Mouse (Mus musculus) brain, embryonic 14.5 days (tissue): ENCODE data around the gene Zbtb49. TPM values are rescaled to one million over a fixed set of nuclear protein-coding genes. Genes with fewer than 3 reads are reported as not detected.
A peak's percentile ranks its signal among the peaks of the same experiment; 100 is the strongest.

ENCODE experiments used
- DNase-seq: peaks from one replicate; pipeline ENCODE4 v3.0.0-alpha.2; 2011; ENCODE audit warnings: low read depth
- CTCF ChIP-seq: fragments of 200-500 bp; IDR thresholded peaks from 2 replicates; pipeline ENCODE4 v1.5.1; 2012; ENCODE audit warnings: inconsistent platforms, mild to moderate bottlenecking, moderate library complexity, borderline replicate concordance; ENCODE audit not compliant: insufficient read depth, insufficient read length; ENCODE audit errors: extremely low read depth
- POLR2A ChIP-seq: fragments of 200-500 bp; IDR thresholded peaks from 2 replicates; pipeline ENCODE4 v1.6.1; 2012; ENCODE audit warnings: mild to moderate bottlenecking, inconsistent platforms, borderline replicate concordance; ENCODE audit not compliant: poor library complexity, insufficient read depth, insufficient read length, severe bottlenecking; ENCODE audit errors: extremely low read depth
- polyA plus RNA-seq: library from polyadenylated mRNA; depleted of rRNA; stranded (reverse); fragments of >200 nt; gene quantifications from 2 replicates; pipeline ENCODE4 v1.2.3, GENCODE M21; 2012

Gene Zbtb49
- polyA plus RNA-seq, 1 experiment: 35.0 TPM

DNA sequence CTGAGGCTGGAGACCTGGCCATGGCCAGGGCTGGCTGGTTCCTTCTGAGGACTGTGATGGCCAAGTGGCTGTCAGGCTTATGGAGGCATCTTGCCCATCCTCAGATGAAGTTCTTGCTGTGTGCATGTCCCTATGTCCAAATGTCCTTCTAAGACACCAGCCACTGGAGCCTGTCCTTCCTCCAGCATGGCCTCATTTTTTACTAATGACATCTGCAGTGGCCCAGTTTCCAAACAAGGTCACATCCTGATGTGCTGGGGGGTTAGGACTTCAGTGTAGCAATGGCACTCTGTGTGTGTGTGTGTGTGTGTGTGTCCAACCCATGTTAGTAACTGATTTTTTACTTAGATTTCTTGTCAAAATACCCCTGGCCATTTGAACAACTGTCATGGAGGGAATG, 24.3 kb downstream of the Zbtb49 start:
- no peak for DNase-seq
- no peak for TF ChIP-seq CTCF
- no peak for TF ChIP-seq POLR2A

DNA sequence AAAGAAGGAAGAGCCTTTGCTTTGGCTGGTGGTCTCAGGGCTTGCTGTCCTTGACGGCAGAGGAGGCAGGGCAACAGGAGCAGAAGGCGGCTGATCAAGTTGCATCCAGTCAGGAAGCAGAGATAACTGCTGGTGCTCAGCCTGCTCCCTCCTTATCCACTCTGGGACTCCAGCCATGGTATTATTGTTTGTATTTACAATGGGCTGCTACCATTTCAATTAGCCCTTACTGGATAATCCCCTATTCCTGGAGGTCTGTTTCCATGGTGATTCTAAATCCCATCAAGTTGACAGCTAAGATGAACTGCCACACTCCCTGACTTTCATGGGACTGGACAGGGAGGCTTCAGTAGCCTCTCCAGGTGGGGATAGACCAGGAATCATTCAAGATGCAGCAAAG, 25.3 kb downstream of the Zbtb49 start:
- TF ChIP-seq POLR2A (no peak), CTCF (no peak)
- peak; percentile 62 for DNase-seq

DNA sequence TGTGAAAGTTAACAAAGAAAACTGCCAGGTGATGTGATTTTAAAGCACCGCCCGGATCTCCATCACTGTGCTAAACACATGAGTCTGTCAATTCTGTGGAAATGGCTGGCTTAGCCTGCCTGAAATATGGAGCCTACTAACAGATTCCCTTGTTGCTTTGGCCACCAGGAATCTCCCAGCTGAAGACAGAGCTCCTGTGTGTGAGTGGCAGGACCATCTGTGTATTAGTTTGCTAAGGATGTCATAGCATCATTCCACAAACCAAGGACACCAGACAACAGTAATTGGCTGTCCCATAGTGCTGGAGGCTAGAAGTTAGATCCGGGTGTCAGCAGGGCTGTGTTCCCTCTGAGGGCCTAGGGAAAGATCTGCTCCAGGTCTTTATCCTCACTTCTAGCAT, 29.4 kb downstream of the Zbtb49 start:
- TF ChIP-seq CTCF (no peak), POLR2A (no peak)
- DNase-seq: no peak

DNA sequence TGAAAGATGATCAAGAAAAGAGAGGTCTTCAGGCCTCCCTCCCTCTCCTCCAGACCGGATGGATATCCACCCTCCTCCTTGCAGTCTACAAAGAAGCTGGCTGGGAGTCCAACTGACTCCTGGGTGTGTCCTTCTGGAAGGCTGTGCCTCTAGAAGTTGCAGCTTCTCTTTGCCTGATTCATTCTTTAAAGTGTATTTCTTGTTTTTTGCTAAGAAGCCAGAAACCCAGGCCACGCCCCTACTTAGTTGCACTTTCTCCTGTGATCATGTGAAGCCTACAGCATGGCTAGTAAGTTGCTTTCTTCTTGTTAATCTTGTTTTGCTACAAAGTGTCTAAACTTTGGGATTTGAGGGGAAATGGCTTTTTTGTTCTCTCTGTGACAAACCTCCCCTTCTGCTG, 33.3 kb downstream of the Zbtb49 start:
- no peak for TF ChIP-seq POLR2A
- no peak for TF ChIP-seq CTCF
- no peak for DNase-seq

DNA sequence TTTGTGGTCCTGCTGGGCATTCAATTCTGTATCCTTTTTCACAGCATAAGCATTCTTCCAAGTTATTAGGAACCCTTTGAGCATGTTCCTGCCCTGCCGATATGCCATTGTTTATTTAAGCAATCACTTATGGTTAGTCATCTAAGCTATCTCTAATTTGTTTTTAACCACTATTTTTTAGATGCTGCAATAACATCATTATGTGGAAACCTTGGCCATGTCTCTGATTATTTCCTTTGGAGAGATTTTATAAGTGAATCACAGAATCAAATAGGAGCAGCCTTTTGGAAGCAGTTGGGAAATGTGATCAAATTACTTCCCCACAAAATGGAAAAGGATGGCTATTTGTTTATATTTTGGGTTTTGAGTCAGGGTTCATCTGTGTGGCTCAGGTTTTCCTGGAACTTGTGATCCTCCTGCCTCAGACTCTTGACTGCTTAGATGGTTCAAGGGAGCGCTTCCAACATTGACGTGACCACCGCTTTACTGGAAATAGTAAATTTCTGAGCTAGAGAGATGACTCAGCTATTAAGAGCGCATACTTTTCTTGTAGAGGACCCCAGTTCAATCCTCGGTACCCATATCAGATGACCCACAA, 35.5 kb downstream of the Zbtb49 start:
- no peak for TF ChIP-seq POLR2A
- TF ChIP-seq CTCF: no peak
- DNase-seq: no peak

DNA sequence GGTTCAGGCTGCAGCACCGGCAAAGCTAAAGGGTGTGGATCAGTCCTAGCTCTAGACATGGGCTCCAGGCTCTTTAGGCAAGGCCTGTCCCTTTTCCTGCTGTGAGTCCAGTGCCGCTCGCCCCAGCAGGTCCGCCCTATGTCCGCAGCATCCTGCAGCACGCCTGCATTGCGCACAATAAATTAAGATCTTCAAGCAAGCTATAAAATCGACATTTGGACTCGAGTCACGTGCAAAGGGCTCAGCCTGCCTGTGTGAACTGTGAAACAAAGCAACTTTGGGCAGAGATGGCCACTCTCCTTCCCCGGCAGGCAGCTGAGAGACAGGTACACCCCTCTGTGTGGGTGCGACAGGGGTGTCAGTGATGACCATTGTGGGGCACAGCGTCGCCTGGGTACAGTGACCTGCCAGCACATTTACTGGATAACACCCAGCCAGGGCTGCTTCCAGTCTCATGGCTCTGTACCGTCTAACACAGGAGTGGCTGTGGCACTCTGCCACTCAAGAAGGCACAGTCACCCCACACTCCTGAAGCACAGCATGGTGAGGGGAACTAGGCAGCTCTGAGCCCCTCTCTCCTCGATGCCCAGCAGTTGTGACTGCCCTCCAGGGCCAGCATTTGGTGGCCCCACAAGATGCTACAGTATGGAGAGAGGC, 45.9 kb downstream of the Zbtb49 start:
- TF ChIP-seq CTCF (no peak), POLR2A (no peak)
- DNase-seq: no peak

DNA sequence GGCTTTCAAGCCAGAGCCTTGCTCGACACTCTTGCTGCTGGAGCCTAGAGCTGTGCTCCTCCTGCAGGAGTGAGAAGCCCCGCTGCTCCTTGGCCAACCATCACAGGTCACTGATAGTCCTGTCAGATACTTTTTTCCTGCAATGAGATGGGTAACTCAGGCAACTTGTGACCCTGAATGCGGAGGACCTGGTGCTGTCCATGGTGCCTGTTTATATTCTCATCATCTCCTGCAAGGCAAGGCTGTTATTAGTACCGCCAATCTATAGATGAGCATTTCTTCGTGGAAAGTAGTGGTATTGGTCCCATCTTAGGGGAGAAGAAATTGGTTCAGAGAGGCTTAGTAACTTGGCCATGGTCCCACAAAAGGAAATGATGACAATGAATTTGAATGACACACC, 46.5 kb downstream of the Zbtb49 start:
- TF ChIP-seq POLR2A (no peak), CTCF (no peak)
- DNase-seq: no peak

DNA sequence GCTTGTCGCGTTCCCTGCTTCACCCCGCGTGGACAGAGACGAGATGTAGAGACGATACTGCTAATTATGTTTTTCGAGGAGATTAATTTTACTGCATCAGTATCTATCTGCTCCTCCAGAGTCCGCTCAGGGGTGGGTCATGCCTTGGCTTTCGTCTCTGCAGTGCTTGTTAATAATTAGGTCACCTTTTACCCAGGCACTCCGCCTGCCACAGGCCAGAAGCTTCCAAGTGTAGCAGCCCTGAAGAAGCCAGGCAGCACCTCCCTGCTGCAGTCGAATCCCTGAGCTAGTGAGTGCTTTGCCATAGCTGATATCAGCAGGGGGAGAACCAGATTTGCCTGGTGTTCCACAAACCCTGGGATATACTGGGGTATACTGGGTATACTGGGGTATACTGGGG, 51.8 kb downstream of the Zbtb49 start:
- DNase-seq: peak; percentile 6
- no peak for TF ChIP-seq POLR2A
- TF ChIP-seq CTCF: no peak

DNA sequence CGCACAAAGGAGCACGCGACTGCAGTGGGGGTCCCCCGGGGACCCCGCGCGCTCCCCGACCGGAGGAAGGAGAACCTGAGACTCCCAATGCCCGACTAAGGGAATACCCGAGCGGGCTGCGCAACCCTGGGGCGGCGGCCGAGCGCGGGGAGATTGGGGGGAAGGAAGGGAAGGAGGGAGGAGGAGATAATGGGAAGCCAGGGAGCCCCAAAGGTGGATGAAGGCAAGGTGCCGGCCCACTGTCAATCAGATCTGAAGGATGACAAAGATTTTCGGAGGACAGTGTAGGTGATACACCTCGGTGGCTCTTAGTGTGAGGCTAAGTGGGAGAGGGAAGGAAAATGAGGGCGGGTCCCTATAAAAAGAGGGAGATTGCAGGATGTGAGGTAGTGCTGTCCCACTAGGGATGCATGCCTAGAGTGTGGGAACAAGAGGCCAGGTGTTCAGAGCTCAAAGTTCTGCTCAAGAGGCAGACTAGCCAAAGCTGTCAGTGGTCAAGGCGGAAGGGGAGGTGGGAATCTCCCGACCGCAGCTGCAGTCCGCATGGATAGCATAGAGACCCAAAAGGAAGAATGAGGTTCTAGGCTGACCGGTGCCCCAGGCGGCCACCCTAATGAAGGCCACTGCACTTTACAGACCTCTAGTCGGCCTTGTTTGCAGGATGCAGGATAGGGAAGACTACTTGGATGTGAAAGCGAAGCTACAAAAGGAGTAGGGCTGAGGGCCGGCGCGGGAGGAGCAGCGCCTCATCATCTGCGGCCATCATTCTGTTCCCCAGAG, 60.4 kb downstream of the Zbtb49 start, which contains the start of gene Nsg1:
TSS of gene Nsg1 (minus strand) at position 274 of the 780 bp plus-strand sequence.
- TF ChIP-seq POLR2A (no peak), CTCF (no peak)
- DNase-seq: peak; percentile 60

DNA sequence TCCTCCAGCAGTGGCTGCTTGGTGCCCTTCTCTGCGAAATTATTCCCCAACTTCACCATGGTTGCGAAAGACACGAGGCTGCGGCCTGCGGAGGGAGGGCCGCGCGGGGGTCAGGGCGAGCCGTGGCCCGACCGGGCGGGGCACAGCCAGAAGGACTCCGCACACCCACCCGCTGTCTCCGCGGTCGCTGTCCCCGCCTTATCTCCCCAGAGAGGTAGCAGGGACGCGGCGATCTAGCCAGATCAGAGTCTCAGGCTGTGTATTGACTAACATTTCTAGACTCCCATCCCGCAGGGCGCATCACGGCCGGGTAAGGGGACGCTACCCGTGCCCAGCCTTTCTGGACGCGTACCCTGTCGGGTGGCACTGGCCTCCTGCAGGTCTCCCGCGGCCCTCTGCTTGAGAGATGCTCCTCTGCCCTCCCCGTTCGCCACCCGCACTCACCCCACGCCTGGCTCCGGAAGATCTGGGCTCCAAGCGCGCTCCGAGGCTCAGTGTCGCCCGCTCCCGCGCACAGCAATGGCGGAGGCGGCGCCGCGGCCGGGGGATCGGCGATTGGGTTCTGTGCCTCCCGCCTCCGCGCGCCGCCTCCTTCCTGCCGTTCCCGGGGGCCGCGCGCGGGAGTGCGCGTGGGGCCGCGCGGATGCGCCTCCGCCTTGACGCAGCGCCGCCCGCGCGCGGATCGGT, 61.2 kb downstream of the Zbtb49 start:
- peak; percentile 94 for DNase-seq
- TF ChIP-seq POLR2A (peak; percentile 90), CTCF (no peak)

DNA sequence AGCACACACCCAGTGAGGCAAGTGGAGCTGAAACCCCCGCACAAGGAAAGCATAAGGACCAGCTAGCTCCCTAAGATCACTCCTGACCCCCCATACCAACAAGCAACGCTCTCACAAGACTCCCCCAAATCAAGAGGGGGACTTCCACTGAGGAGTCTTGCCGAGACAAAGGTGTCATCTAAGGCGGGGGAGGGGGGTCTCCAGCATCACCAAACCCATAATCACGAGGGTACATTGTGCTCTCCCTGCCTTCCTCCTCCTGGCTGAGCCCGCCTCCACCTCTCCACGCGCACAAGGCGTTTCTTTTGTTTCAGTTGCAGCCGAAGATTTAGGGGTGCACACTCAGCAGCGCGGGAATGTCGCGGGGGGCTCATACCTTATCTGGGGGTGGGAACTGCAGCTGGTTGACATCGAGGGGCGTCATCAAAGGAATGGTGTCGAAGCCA, 61.7 kb downstream of the Zbtb49 start:
- no peak for TF ChIP-seq CTCF
- peak; percentile 17; the same call in 1 of the 2 replicates for TF ChIP-seq POLR2A
- DNase-seq: peak; percentile 90
